Mouse (Mus musculus) stomach, postnatal 0 days (tissue): Measurements from ENCODE around the gene Pak6.

ENCODE experiments used
- CTCF ChIP-seq: IDR thresholded peaks from 2 replicates; pipeline ENCODE4 v1.5.1; 2016; ENCODE audit warnings: antibody characterized with exemption, low read depth, mild to moderate bottlenecking, moderate library complexity
- EP300 ChIP-seq: optimal IDR thresholded peaks from 2 replicates; pipeline ENCODE3; 2016; ENCODE audit warnings: antibody characterized with exemption

GRCm38 (mm10) chr2:118658457-118658856 is 4.6 kb upstream of the Pak6 start:
- TF ChIP-seq CTCF (no peak), EP300 (no peak)
